Mouse (Mus musculus) embryonic facial prominence, embryonic 11.5 days (tissue): ENCODE measurements around the gene Dpf3. TPM values are rescaled to one million over a fixed set of nuclear protein-coding genes. Genes with fewer than 3 reads are reported as not detected.
A peak's percentile ranks its signal among the peaks of the same experiment; 100 is the strongest.

Experiments used
- ATAC-seq: fragments of 200-750 bp; cut with Nextera tagmentation; replicated peaks from 2 replicates; pipeline ENCODE4 v1.8.0; 2017; ENCODE audit warnings: low read depth; ENCODE audit not compliant: insufficient number of reproducible peaks, low FRiP score, low TSS enrichment
- DNase-seq: peaks from one replicate; pipeline ENCODE4 v3.0.0-alpha.2; 2015; ENCODE audit warnings: low spot score
- H3K27ac ChIP-seq: fragments of 300-500 bp; sonication (generic); replicated peaks from 2 replicates; pipeline ENCODE4 v1.5.1; 2014; ENCODE audit warnings: mild to moderate bottlenecking, low read depth, low read length, control low read depth
- H3K27me3 ChIP-seq: fragments of 300-500 bp; sonication (generic); 2 replicates; pipeline ENCODE4 v1.6.1; 2014; ENCODE audit warnings: mild to moderate bottlenecking, low read length, moderate library complexity, mixed read lengths; ENCODE audit not compliant: control insufficient read depth, insufficient read depth
- H3K36me3 ChIP-seq: fragments of 300-500 bp; sonication (generic); replicated peaks from 2 replicates; pipeline ENCODE4 v1.6.1; 2014; ENCODE audit warnings: low read depth, mild to moderate bottlenecking, low read length, moderate library complexity, mixed read lengths; ENCODE audit not compliant: control insufficient read depth, insufficient read depth
- H3K4me1 ChIP-seq: fragments of 300-500 bp; sonication (generic); 2 replicates; pipeline ENCODE4 v1.6.1; 2014; ENCODE audit warnings: low read length, mixed read lengths; ENCODE audit not compliant: control insufficient read depth, insufficient read depth
- H3K4me2 ChIP-seq: fragments of 300-500 bp; sonication (generic); 2 replicates; pipeline ENCODE4 v1.6.1; 2014; ENCODE audit warnings: low read depth, mild to moderate bottlenecking, control low read depth, low read length, moderate library complexity
- H3K4me3 ChIP-seq: fragments of 300-500 bp; sonication (generic); 2 replicates; pipeline ENCODE4 v1.5.1; 2014; ENCODE audit warnings: low read depth, low read length, control low read depth
- H3K9ac ChIP-seq: fragments of 300-500 bp; sonication (generic); replicated peaks from 2 replicates; pipeline ENCODE4 v1.6.1; 2014; ENCODE audit warnings: mild to moderate bottlenecking, control low read depth, low read length
- H3K9me3 ChIP-seq: fragments of 300-500 bp; sonication (generic); replicated peaks from 2 replicates; pipeline ENCODE4 v1.6.1; 2016; ENCODE audit warnings: mild to moderate bottlenecking, low read length, inconsistent platforms, mixed read lengths; ENCODE audit not compliant: control insufficient read depth
- WGBS: fragments of 180-500 bp; shearing (Covaris S2); extraction: QIAGEN DNeasy Blood & Tissue Kit; methylation state at CpG from one replicate; pipeline ENCODE4 v1.1.7; 2014; 5-methylcytosine and 5-hydroxymethylcytosine counted together
- polyA plus RNA-seq: library from polyadenylated mRNA; unstranded; fragments of >200 nt; fragmentation: Nextera tagmentation; extraction: Ambion mirVana; gene quantifications from 2 replicates; pipeline ENCODE4 v1.2.1, GENCODE M21; 2014

The Dpf3 gene
- polyA plus RNA-seq, 1 experiment from 2014 or later = 2.0 TPM

- Histone ChIP-seq H3K27me3 (no peaks in the 10 kb centered on the region), H3K4me3 (no peak overlapping the region), H3K4me2 (no peak overlapping the region), H3K27ac (no peak overlapping the region), H3K4me1 (no peaks in the 10 kb centered on the region), H3K9me3 (no peaks in the 10 kb centered on the region), H3K9ac (no peak overlapping the region), H3K36me3 (no peaks in the 10 kb centered on the region)
- 53% methylated on average over 5 of the region's 5 CpGs for WGBS
- ATAC-seq = no peak
- no peak for DNase-seq
These were observed 25.7 kb upstream of the Dpf3 start for GRCm38 (mm10) chr12:83513185-83513584.

GRCm38 (mm10) chr12:83512783-83513182 lies 25.3 kb upstream of the Dpf3 start:
- Histone ChIP-seq H3K27ac (no peak overlapping the region), H3K4me2 (no peak overlapping the region)
- ATAC-seq = no peak

GRCm38 (mm10) chr12:83510586-83510985 lies 23.1 kb upstream of the Dpf3 start:
- Histone ChIP-seq H3K4me1 (no peaks in the 10 kb centered on the region), H3K36me3 (no peaks in the 10 kb centered on the region), H3K9ac (no peak overlapping the region), H3K4me2 (no peak overlapping the region), H3K27ac (no peak overlapping the region), H3K27me3 (no peaks in the 10 kb centered on the region), H3K4me3 (no peak overlapping the region), H3K9me3 (no peaks in the 10 kb centered on the region)
- no peak for DNase-seq
- WGBS = 83% methylated on average over 5 of the region's 5 CpGs
- ATAC-seq = no peak

More at GRCm38 (mm10) chr12:83512783-83513182, 25.3 kb upstream of the Dpf3 start:
- Histone ChIP-seq H3K9me3 (no peaks in the 10 kb centered on the region), H3K4me3 (no peak overlapping the region), H3K36me3 (no peaks in the 10 kb centered on the region), H3K27me3 (no peaks in the 10 kb centered on the region), H3K4me1 (no peaks in the 10 kb centered on the region), H3K9ac (no peak overlapping the region)
- no peak for DNase-seq
- 44% methylated on average over 4 of the region's 4 CpGs for WGBS

- no peak overlapping the region for H3K4me3 ChIP-seq
- no peak overlapping the region for H3K9ac ChIP-seq
- no peak overlapping the region for H3K4me2 ChIP-seq
- H3K4me1 ChIP-seq = no peaks in the 10 kb centered on the region
- H3K36me3 ChIP-seq = no peaks in the 10 kb centered on the region
- no peak for DNase-seq
- 79% methylated on average over 10 of the region's 10 CpGs for WGBS
- H3K9me3 ChIP-seq = no peaks in the 10 kb centered on the region
- no peak overlapping the region for H3K27ac ChIP-seq
- no peaks in the 10 kb centered on the region for H3K27me3 ChIP-seq
- ATAC-seq = no peak
These were observed 19.0 kb upstream of the Dpf3 start for GRCm38 (mm10) chr12:83506543-83506942.

GRCm38 (mm10) chr12:83502190-83502589 lies 14.7 kb upstream of the Dpf3 start:
- ATAC-seq (no peak), DNase-seq (peak; percentile 86)
- no peak overlapping the region for H3K4me3 ChIP-seq
- no peaks in the 10 kb centered on the region for H3K36me3 ChIP-seq
- H3K4me1 ChIP-seq = no peaks in the 10 kb centered on the region
- H3K27ac ChIP-seq = no peak overlapping the region
- H3K4me2 ChIP-seq = no peak overlapping the region
- no peaks in the 10 kb centered on the region for H3K27me3 ChIP-seq
- WGBS = 6% methylated on average over 9 of the region's 9 CpGs
- no peak overlapping the region for H3K9ac ChIP-seq
- no peaks in the 10 kb centered on the region for H3K9me3 ChIP-seq

GRCm38 (mm10) chr12:83499256-83499655 lies 11.7 kb upstream of the Dpf3 start:
- DNase-seq (no peak), ATAC-seq (no peak)
- Histone ChIP-seq H3K9me3 (no peaks in the 10 kb centered on the region), H3K36me3 (no peaks in the 10 kb centered on the region), H3K9ac (no peak overlapping the region), H3K4me3 (no peak overlapping the region), H3K4me2 (no peak overlapping the region), H3K27me3 (no peaks in the 10 kb centered on the region), H3K4me1 (no peaks in the 10 kb centered on the region), H3K27ac (no peak overlapping the region)
- 76% methylated on average over 5 of the region's 5 CpGs for WGBS

- Histone ChIP-seq H3K27ac (no peak overlapping the region), H3K9ac (no peak overlapping the region), H3K9me3 (no peaks in the 10 kb centered on the region), H3K4me1 (no peaks in the 10 kb centered on the region), H3K27me3 (no peaks in the 10 kb centered on the region), H3K4me2 (no peak overlapping the region), H3K4me3 (no peak overlapping the region), H3K36me3 (no peaks in the 10 kb centered on the region)
- WGBS = 80% methylated on average over 3 of the region's 3 CpGs
- ATAC-seq = no peak
- no peak for DNase-seq
These were observed 10.4 kb upstream of the Dpf3 start for GRCm38 (mm10) chr12:83497959-83498358.

- H3K36me3 ChIP-seq = no peaks in the 10 kb centered on the region
- H3K9me3 ChIP-seq = no peaks in the 10 kb centered on the region
- H3K27me3 ChIP-seq = no peaks in the 10 kb centered on the region
- no peak overlapping the region for H3K4me2 ChIP-seq
- no peaks in the 10 kb centered on the region for H3K4me1 ChIP-seq
- ATAC-seq = no peak
- H3K4me3 ChIP-seq = no peak overlapping the region
- H3K9ac ChIP-seq = no peak overlapping the region
- WGBS = 91% methylated on average over 6 of the region's 6 CpGs
- no peak for DNase-seq
- H3K27ac ChIP-seq = no peak overlapping the region
These were observed 9.2 kb upstream of the Dpf3 start for GRCm38 (mm10) chr12:83496736-83497135.
